Mouse (Mus musculus): ENCODE data around the gene Ndufa3.

- TF ChIP-seq CTCF (conservative IDR thresholded peaks at IDR 0.05; ENCODE audit: insufficient read depth, insufficient read length, low read depth, low read length) (no peak), POLR2A (IDR thresholded peaks at IDR 0.05; ENCODE audit: low read depth, low read length) (no peak)
Observed at GRCm38 (mm10) chr7:3646641-3647040, 29.5 kb downstream of the Ndufa3 start.
